Mouse (Mus musculus) midbrain, embryonic 16.5 days (tissue): ENCODE measurements at regions not wholly inside any gene's neighbourhood (a gene's known extent, or its start where the extent isn't known, plus 50 kb on each side); places are given as distances from the start of the nearest gene placed in this dataset.

Experiments
- ATAC-seq: fragments of 200-750 bp; cut with Nextera tagmentation; 2 replicates; pipeline ENCODE4 v1.8.0; 2017; ENCODE audit warnings: moderate TSS enrichment
- H3K27ac ChIP-seq: fragments of 300-500 bp; sonication (generic); 2 replicates; pipeline ENCODE4 v1.5.1; 2014; ENCODE audit warnings: mild to moderate bottlenecking, low read length, mixed read lengths
- H3K27me3 ChIP-seq: fragments of 300-500 bp; sonication (generic); 2 replicates; pipeline ENCODE4 v1.6.1; 2014; ENCODE audit warnings: low read depth, low read length, mixed read lengths; ENCODE audit not compliant: control insufficient read depth, insufficient read depth
- H3K36me3 ChIP-seq: fragments of 300-500 bp; sonication (generic); 2 replicates; pipeline ENCODE4 v1.6.1; 2014; ENCODE audit warnings: mild to moderate bottlenecking, low read length, moderate library complexity, mixed read lengths; ENCODE audit not compliant: control insufficient read depth, insufficient read depth
- H3K4me1 ChIP-seq: fragments of 300-500 bp; sonication (generic); 2 replicates; pipeline ENCODE4 v1.6.1; 2014; ENCODE audit warnings: mild to moderate bottlenecking, low read length, mixed read lengths; ENCODE audit not compliant: control insufficient read depth, insufficient read depth
- H3K4me2 ChIP-seq: fragments of 300-500 bp; sonication (generic); 2 replicates; pipeline ENCODE4 v1.6.1; 2014; ENCODE audit warnings: mild to moderate bottlenecking, low read length, mixed read lengths
- H3K4me3 ChIP-seq: fragments of 300-500 bp; sonication (generic); 2 replicates; pipeline ENCODE4 v1.5.1; 2014; ENCODE audit warnings: low read depth, mild to moderate bottlenecking, low read length, moderate library complexity, mixed read lengths
- H3K9ac ChIP-seq: fragments of 300-500 bp; sonication (generic); 2 replicates; pipeline ENCODE4 v1.6.1; 2014; ENCODE audit warnings: low read depth, low read length, mixed read lengths
- H3K9me3 ChIP-seq: fragments of 300-500 bp; sonication (generic); replicated peaks from 2 replicates; pipeline ENCODE4 v1.6.1; 2014; ENCODE audit warnings: mild to moderate bottlenecking, low read length, mixed read lengths; ENCODE audit not compliant: control insufficient read depth, poor library complexity, severe bottlenecking
- WGBS: fragments of 180-500 bp; shearing (Covaris S2); extraction: QIAGEN DNeasy Blood & Tissue Kit; methylation state at CpG from one replicate; pipeline ENCODE4 v1.1.7; 2014; 5-methylcytosine and 5-hydroxymethylcytosine counted together

- H3K27ac ChIP-seq, result no peak overlapping the region
- peaks cover 8% of the 10 kb centered on the region for H3K4me1 ChIP-seq
- H3K9me3 ChIP-seq, result no peaks in the 10 kb centered on the region
- no peak overlapping the region for H3K9ac ChIP-seq
- no peak overlapping the region for H3K4me2 ChIP-seq
- H3K4me3 ChIP-seq, result no peak overlapping the region
- WGBS, result 93% methylated on average over 7 of the region's 7 CpGs
- ATAC-seq, result no peak
- no peaks in the 10 kb centered on the region for H3K36me3 ChIP-seq
- no peaks in the 10 kb centered on the region for H3K27me3 ChIP-seq
These were observed 211.9 kb downstream of the Xxylt1 start for GRCm38 (mm10) chr16:30869136-30869909.

- Histone ChIP-seq H3K4me1 (peaks cover 8% of the 10 kb centered on the region), H3K9me3 (no peaks in the 10 kb centered on the region), H3K27me3 (no peaks in the 10 kb centered on the region), H3K4me3 (no peak overlapping the region), H3K36me3 (no peaks in the 10 kb centered on the region), H3K9ac (no peak overlapping the region), H3K4me2 (no peak overlapping the region), H3K27ac (no peak overlapping the region)
- no peak for ATAC-seq
- WGBS, result 82% methylated on average over 14 of the region's 14 CpGs
These were observed 211.1 kb downstream of the Xxylt1 start for GRCm38 (mm10) chr16:30870110-30870509.

- Histone ChIP-seq H3K4me1 (peaks cover 8% of the 10 kb centered on the region), H3K36me3 (no peaks in the 10 kb centered on the region), H3K4me2 (no peak overlapping the region), H3K9me3 (no peaks in the 10 kb centered on the region), H3K27me3 (no peaks in the 10 kb centered on the region), H3K9ac (no peak overlapping the region), H3K27ac (no peak overlapping the region), H3K4me3 (no peak overlapping the region)
- ATAC-seq, result no peak
- WGBS, result 20% methylated on average over 2 of the region's 2 CpGs
These were observed 210.6 kb downstream of the Xxylt1 start for GRCm38 (mm10) chr16:30870676-30871075.

GRCm38 (mm10) chr16:30872147-30872546 lies 209.1 kb downstream of the Xxylt1 start:
- 95% methylated on average over 5 of the region's 5 CpGs for WGBS

GRCm38 (mm10) chr16:30873493-30874211 lies 207.6 kb downstream of the Xxylt1 start:
- H3K27me3 ChIP-seq, result no peaks in the 10 kb centered on the region
- 0 out of 2 replicates have a peak overlapping the region, but pooled peaks have one; percentile 26 for H3K9ac ChIP-seq
- ATAC-seq, result peak; percentile 56; the same call in 1 of the 2 replicates
- 0 out of 2 replicates have a peak overlapping the region, but pooled peaks have one; percentile 22 for H3K27ac ChIP-seq
- WGBS, result 29% methylated on average over 26 of the region's 26 CpGs
- no peak overlapping the region for H3K4me3 ChIP-seq
- H3K9me3 ChIP-seq, result no peaks in the 10 kb centered on the region
- H3K4me1 ChIP-seq, result peaks cover 8% of the 10 kb centered on the region
- H3K4me2 ChIP-seq, result peak overlapping the region; percentile 26
- H3K36me3 ChIP-seq, result no peaks in the 10 kb centered on the region

More at GRCm38 (mm10) chr16:30872147-30872546, 209.1 kb downstream of the Xxylt1 start:
- no peak for ATAC-seq
- H3K9ac ChIP-seq, result no peak overlapping the region
- no peaks in the 10 kb centered on the region for H3K36me3 ChIP-seq
- no peaks in the 10 kb centered on the region for H3K9me3 ChIP-seq
- H3K27ac ChIP-seq, result no peak overlapping the region
- H3K4me3 ChIP-seq, result no peak overlapping the region
- H3K27me3 ChIP-seq, result no peaks in the 10 kb centered on the region
- peaks cover 8% of the 10 kb centered on the region for H3K4me1 ChIP-seq
- H3K4me2 ChIP-seq, result no peak overlapping the region

- no peak overlapping the region for H3K9ac ChIP-seq
- ATAC-seq, result no peak
- H3K4me1 ChIP-seq, result peaks cover 8% of the 10 kb centered on the region
- H3K27me3 ChIP-seq, result no peaks in the 10 kb centered on the region
- no peak overlapping the region for H3K4me2 ChIP-seq
- H3K4me3 ChIP-seq, result no peak overlapping the region
- no peaks in the 10 kb centered on the region for H3K36me3 ChIP-seq
- H3K27ac ChIP-seq, result no peak overlapping the region
- 76% methylated on average over 7 of the region's 7 CpGs for WGBS
- H3K9me3 ChIP-seq, result no peaks in the 10 kb centered on the region
These were observed 205.9 kb downstream of the Xxylt1 start for GRCm38 (mm10) chr16:30875235-30875829.

GRCm38 (mm10) chr16:30878821-30879220 lies 202.4 kb downstream of the Xxylt1 start:
- no peaks in the 10 kb centered on the region for H3K36me3 ChIP-seq
- no peaks in the 10 kb centered on the region for H3K9me3 ChIP-seq
- no peak overlapping the region for H3K4me2 ChIP-seq
- peaks cover 7% of the 10 kb centered on the region for H3K4me1 ChIP-seq
- ATAC-seq, result no peak
- no peak overlapping the region for H3K27ac ChIP-seq
- H3K4me3 ChIP-seq, result no peak overlapping the region
- no peaks in the 10 kb centered on the region for H3K27me3 ChIP-seq
- H3K9ac ChIP-seq, result no peak overlapping the region
- 90% methylated on average over 1 of the region's 1 CpGs for whole genome bisulfite sequencing

- Histone ChIP-seq H3K36me3 (no peaks in the 10 kb centered on the region), H3K4me2 (no peak overlapping the region), H3K27me3 (no peaks in the 10 kb centered on the region), H3K9me3 (no peaks in the 10 kb centered on the region), H3K4me3 (no peak overlapping the region), H3K27ac (no peak overlapping the region), H3K4me1 (peaks cover 5% of the 10 kb centered on the region), H3K9ac (no peak overlapping the region)
- no peak for ATAC-seq
- 84% methylated on average over 1 of the region's 1 CpGs for WGBS
These were observed 201.4 kb downstream of the Xxylt1 start for GRCm38 (mm10) chr16:30879878-30880277.

- Histone ChIP-seq H3K9ac (no peak overlapping the region), H3K4me1 (peaks cover 5% of the 10 kb centered on the region), H3K36me3 (no peaks in the 10 kb centered on the region), H3K9me3 (no peaks in the 10 kb centered on the region), H3K27ac (no peak overlapping the region), H3K27me3 (no peaks in the 10 kb centered on the region), H3K4me2 (no peak overlapping the region), H3K4me3 (no peak overlapping the region)
- ATAC-seq, result no peak
- WGBS, result 98% methylated on average over 3 of the region's 3 CpGs
These were observed 200.6 kb downstream of the Xxylt1 start for GRCm38 (mm10) chr16:30880682-30881081.
